Mouse (Mus musculus) ES-E14 (cell line): Measurements from ENCODE around the gene Cacna1g.

ENCODE experiments used
- CHD2 ChIP-seq: IDR thresholded peaks from 2 replicates; pipeline ENCODE4 v1.6.1; 2014; ENCODE audit warnings: mild to moderate bottlenecking, low read depth, low read length, inconsistent platforms
- ZC3H11A ChIP-seq: IDR thresholded peaks from 2 replicates; pipeline ENCODE4 v1.6.1; 2012; ENCODE audit warnings: low read depth, mild to moderate bottlenecking, inconsistent platforms, low read length, borderline replicate concordance
- ZNF384 ChIP-seq: IDR thresholded peaks from 2 replicates; pipeline ENCODE4 v1.6.1; 2012; ENCODE audit warnings: low read depth, low read length, inconsistent platforms

DNA sequence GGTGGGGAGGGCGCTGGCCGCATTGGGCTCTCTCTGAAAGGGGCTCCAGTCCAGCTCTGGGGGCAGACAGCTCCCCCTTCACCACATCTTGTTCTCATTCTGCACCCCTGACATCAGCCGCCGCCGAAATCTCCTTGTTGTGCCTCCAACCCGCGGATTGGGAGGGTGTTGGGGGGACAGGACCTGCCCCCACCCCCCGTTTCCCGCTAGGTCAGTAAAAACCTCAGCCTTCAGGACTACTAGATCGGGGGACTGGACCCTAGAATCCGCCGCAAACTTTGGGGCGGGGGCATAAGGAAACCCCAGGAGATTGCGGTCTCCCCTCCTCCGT lies 1.4 kb downstream of the Cacna1g start:
- TF ChIP-seq ZNF384, result no peak
- no peak for TF ChIP-seq ZC3H11A
- no peak for TF ChIP-seq CHD2
